Mouse (Mus musculus): ENCODE results near the gene Ifitm6. TPM values are rescaled to one million over a fixed set of nuclear protein-coding genes. Genes with fewer than 3 reads are reported as not detected.
"Not testable (repeated sequence)": the region's sequence is repeated elsewhere in the genome, so short reads cannot be mapped to it uniquely, and the experiment has no call there.

Ifitm6 gene
- polyA plus RNA-seq, 3 experiments from 2014 or later = 0.94 TPM; not detected in 2

DNA sequence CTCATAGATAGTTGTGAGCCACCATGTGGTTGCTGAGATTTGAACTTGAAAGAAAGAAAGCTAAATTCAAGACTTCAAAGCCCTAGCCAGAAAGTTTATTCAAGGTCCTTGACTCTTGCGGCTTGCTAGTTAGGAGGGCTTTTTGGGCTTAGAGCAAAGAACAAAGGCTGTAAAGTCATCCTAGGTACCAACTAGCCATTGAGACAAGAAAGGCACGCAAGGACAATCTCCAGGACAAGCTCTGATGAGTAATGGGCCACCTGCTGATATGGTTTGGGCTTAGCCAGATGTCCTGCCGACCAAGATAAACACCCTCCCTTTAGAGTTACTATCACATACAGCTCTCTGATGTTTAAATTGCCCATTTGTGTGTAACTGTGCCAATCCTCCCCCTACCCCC is 49.0 kb downstream of the Ifitm6 start:
- ATAC-seq = not testable (repeated sequence)

DNA sequence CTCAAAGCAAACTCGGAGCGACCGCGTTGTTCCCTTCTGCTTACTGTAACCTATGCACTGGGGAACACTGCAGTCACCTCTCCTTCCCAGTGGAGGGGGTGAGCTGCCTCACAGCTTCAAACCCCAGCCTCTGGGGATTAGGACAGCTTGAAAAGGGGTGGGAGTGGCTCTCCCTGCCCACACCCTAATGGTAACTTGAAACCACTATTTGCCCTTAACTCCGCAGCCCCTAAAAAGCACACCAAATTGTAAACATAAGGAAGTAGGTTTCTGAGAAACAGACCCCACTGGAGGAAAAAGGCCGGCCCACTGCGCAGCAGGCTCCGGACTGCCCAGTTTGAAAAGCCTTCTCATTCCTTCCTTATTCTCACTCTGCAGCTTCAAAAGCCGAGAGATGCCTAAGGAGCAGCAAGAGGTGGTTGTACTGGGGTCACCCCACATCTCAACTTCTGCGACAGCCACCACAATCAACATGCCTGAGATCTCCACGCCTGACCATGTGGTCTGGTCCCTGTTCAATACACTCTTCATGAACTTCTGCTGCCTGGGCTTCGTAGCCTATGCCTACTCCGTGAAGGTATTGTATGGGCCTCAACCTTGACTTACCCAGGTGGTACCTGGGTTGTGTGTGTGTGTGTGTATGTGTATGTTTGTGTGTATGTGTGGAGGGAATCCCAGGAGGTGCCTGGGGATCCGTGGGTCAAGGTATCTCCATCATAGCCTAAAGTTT is 49.7 kb downstream of the Ifitm6 start:
- no peak for ATAC-seq

DNA sequence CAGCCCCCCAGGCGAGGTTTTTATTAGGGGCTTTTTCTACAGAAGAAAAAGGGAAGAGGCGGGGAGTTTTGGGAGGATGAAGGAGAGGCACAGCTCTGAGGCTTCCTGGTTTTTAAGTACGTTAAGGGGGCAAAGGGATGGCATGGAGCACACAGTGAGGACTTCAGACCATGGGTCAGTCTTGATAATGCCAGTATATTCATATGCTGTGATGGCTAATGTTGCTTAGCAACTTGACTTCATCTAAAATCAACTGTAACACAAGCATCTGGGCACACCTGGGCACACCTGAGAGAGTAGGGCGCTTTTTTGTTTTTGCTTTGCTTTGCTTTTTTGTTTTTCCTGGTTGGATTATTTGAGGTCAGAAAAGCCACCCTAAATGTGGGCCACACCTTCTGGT is 50.8 kb downstream of the Ifitm6 start, which contains the start of gene Ifitm1:
Gene Ifitm1, plus strand, starts transcription at position 301 of the 400 bp plus-strand sequence.
- ATAC-seq = no peak

Other genes starting within 250 kb of the Ifitm6 start
- not detected for gene Syce1, start 230.1 kb downstream of the Ifitm6 start, polyA plus RNA-seq (2017; shearing (Covaris generic))
- gene Zfp941, start 195.7 kb downstream of the Ifitm6 start, polyA plus RNA-seq (2017; shearing (Covaris generic)) = under 1 TPM in 2 of 3 experiments, not detected in 1; 0.40 TPM
- not detected for gene Urah, start 182.9 kb downstream of the Ifitm6 start, polyA plus RNA-seq (2017; shearing (Covaris generic))
- gene Scgb1c1, start 172.4 kb downstream of the Ifitm6 start, polyA plus RNA-seq (2017; shearing (Covaris generic)) = not detected
- gene Odf3, start 170.1 kb downstream of the Ifitm6 start, polyA plus RNA-seq (2017; shearing (Covaris generic)) = not detected
- gene Gm45785, start 161.6 kb downstream of the Ifitm6 start, polyA plus RNA-seq (2017; shearing (Covaris generic)) = not detected
- gene Ric8a, start 161.0 kb downstream of the Ifitm6 start, polyA plus RNA-seq (2017; shearing (Covaris generic)) = 10 to 100 TPM; 57.0 to 69.1 (median 66.3) TPM
- 10 to 100 TPM; 43.0 to 59.7 (median 53.0) TPM for gene Bet1l, start 160.3 kb downstream of the Ifitm6 start, polyA plus RNA-seq (2017; shearing (Covaris generic))
- gene Psmd13, start 136.0 kb downstream of the Ifitm6 start, polyA plus RNA-seq (2017; shearing (Covaris generic)) = 100 to 1,000 TPM in 2 of 3 experiments, 10 to 100 TPM in 1; 98.5 to 206 (median 105) TPM
- 10 to 100 TPM in 2 of 3 experiments, 1 to 10 TPM in 1; 9.1 to 10.8 (median 10.6) TPM for gene Sirt3, start 135.6 kb downstream of the Ifitm6 start, polyA plus RNA-seq (2017; shearing (Covaris generic))
- gene Cox8b, start 117.5 kb downstream of the Ifitm6 start, polyA plus RNA-seq (2017; shearing (Covaris generic)) = not detected
- not detected for gene Nlrp6, start 97.0 kb downstream of the Ifitm6 start, polyA plus RNA-seq (2017; shearing (Covaris generic))
- gene Pgghg, start 76.5 kb downstream of the Ifitm6 start, polyA plus RNA-seq (2017; shearing (Covaris generic)) = 10 to 100 TPM; 16.6 to 22.5 (median 18.2) TPM
- under 1 TPM in 1 of 3 experiments, not detected in 2; 0.46 TPM for gene Ifitm5, start 67.6 kb downstream of the Ifitm6 start, polyA plus RNA-seq (2017; shearing (Covaris generic))
- gene Gm45717, start 62.0 kb downstream of the Ifitm6 start, polyA plus RNA-seq (2017; shearing (Covaris generic)) = not detected
- gene Ifitm2, start 61.9 kb downstream of the Ifitm6 start, polyA plus RNA-seq (2017; shearing (Covaris generic)) = 10 to 100 TPM; 60.0 to 93.0 (median 74.2) TPM
- 1 to 10 TPM in 1 of 3 experiments, under 1 TPM in 1, not detected in 1; 0.54 to 6.6 TPM for gene Ifitm1, start 50.7 kb downstream of the Ifitm6 start, polyA plus RNA-seq (2017; shearing (Covaris generic))
- 10 to 100 TPM in 1 of 3 experiments, 1 to 10 TPM in 2; 2.7 to 11.2 (median 3.0) TPM for gene Ifitm3, start 7.2 kb downstream of the Ifitm6 start, polyA plus RNA-seq (2017; shearing (Covaris generic))
- gene Gm17387, start 11.2 kb upstream of the Ifitm6 start, polyA plus RNA-seq (2017; shearing (Covaris generic)) = not detected
- gene B4galnt4, start 43.2 kb upstream of the Ifitm6 start, polyA plus RNA-seq (2017; shearing (Covaris generic)) = 10 to 100 TPM; 11.1 to 13.1 (median 12.5) TPM
- gene Pkp3, start 60.3 kb upstream of the Ifitm6 start, polyA plus RNA-seq (2017; shearing (Covaris generic)) = 100 to 1,000 TPM; 413 to 487 (median 426) TPM
- gene Sigirr, start 82.6 kb upstream of the Ifitm6 start, polyA plus RNA-seq (2017; shearing (Covaris generic)) = 100 to 1,000 TPM; 149 to 208 (median 206) TPM
- gene Ano9, start 99.9 kb upstream of the Ifitm6 start, polyA plus RNA-seq (2017; shearing (Covaris generic)) = not detected
- 1 to 10 TPM; 6.2 to 9.3 (median 7.0) TPM for gene Ptdss2, start 104.5 kb upstream of the Ifitm6 start, polyA plus RNA-seq (2017; shearing (Covaris generic))
- gene Rnh1, start 154.9 kb upstream of the Ifitm6 start, polyA plus RNA-seq (2017; shearing (Covaris generic)) = 100 to 1,000 TPM; 135 to 147 (median 143) TPM
- 1 to 10 TPM; 1.5 to 6.2 (median 4.6) TPM for gene Hras, start 176.1 kb upstream of the Ifitm6 start, polyA plus RNA-seq (2017; shearing (Covaris generic))
- gene Lrrc56, start 176.2 kb upstream of the Ifitm6 start, polyA plus RNA-seq (2017; shearing (Covaris generic)) = 1 to 10 TPM; 1.3 to 2.2 (median 1.7) TPM
- gene Lmntd2, start 196.2 kb upstream of the Ifitm6 start, polyA plus RNA-seq (2017; shearing (Covaris generic)) = 10 to 100 TPM in 1 of 3 experiments, 1 to 10 TPM in 2; 4.6 to 11.3 (median 8.5) TPM
- 10 to 100 TPM in 2 of 3 experiments, 1 to 10 TPM in 1; 9.2 to 15.0 (median 13.7) TPM for gene Rassf7, start 197.9 kb upstream of the Ifitm6 start, polyA plus RNA-seq (2017; shearing (Covaris generic))
- 10 to 100 TPM; 40.5 to 51.6 (median 46.7) TPM for gene Phrf1, start 210.9 kb upstream of the Ifitm6 start, polyA plus RNA-seq (2017; shearing (Covaris generic))
- 100 to 1,000 TPM in 2 of 3 experiments, 10 to 100 TPM in 1; 95.5 to 112 (median 100) TPM for gene Irf7, start 248.6 kb upstream of the Ifitm6 start, polyA plus RNA-seq (2017; shearing (Covaris generic))